Mouse (Mus musculus): ENCODE results near the gene Fpgt.

The Fpgt gene

GRCm38 (mm10) chr3:155093116-155093956, at the start of gene Fpgt, which contains the start of gene Lrriq3:
Gene Fpgt (minus strand): TSS chr3:155093403.
Gene Lrriq3 (plus strand): TSS chr3:155093434.
- DNase-seq, result peak; percentile 89

- no peak for DNase-seq
Measured at GRCm38 (mm10) chr3:155141047-155141446, 47.8 kb upstream of the Fpgt start.

- no peak for DNase-seq
Measured at GRCm38 (mm10) chr3:155137737-155138136, 44.5 kb upstream of the Fpgt start.

- DNase-seq, result no peak
Measured at GRCm38 (mm10) chr3:155105957-155106356, 12.8 kb upstream of the Fpgt start.

DNA sequence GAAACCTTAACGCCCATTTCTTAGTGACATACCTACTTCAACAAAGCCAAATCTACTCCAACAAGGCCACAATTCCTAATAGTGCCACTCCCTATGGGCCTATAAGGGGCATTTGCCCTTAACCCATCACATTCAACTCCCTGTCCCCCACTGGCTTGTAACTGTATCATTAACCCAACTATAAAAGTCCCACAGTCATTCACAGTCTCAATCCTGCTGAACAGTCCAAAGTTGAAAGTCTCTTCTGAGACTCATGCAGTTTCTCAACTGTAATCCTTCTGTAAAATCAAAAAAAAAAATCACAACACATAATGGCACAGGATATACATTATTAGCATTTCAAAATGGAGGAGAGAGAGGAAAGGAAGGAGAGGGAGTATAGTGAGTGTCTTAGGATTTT, 6.1 kb upstream of the Fpgt start:
- DNase-seq, result no peak

DNA sequence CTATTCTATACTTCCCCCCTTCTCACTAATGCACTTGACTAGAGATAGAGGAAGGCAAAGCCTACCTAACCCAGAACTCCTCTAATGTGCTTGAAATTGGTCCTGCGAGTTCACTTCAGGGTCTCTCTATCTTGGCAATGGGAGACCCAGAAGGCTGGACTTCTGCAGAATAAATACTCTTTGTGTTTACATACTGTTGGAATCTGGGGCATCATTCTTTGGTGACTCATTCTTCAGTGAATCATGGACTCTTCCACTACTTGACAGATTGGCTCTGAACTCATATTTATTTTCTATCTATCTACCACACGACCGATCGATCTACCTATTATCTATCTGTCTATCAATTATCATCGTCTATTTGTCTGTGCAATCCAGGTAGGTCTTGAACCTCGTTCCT, 1.1 kb downstream of the Fpgt start:
- DNase-seq, result no peak

DNA sequence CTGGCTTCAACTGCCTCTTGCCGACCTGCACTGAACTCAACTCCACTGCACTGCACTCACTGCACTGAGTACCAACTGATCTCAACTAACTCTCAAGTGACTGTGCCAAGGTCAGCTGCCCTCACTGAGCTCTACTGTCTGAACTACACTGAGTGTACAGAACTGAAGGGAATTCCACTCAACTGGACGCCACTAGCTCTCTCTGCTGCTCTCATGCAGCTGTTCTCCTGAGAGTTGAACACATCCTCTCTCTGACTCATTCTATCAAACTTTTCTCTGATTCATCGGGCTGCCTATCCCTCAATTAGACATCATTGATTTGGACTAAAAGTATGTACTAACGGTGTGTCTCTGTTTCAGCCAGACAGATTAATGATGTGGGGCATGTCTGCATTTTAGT, 15.3 kb downstream of the Fpgt start:
- no peak for DNase-seq

GRCm38 (mm10) chr3:155059449-155059822, 33.8 kb downstream of the Fpgt start:
- no peak for DNase-seq

DNA sequence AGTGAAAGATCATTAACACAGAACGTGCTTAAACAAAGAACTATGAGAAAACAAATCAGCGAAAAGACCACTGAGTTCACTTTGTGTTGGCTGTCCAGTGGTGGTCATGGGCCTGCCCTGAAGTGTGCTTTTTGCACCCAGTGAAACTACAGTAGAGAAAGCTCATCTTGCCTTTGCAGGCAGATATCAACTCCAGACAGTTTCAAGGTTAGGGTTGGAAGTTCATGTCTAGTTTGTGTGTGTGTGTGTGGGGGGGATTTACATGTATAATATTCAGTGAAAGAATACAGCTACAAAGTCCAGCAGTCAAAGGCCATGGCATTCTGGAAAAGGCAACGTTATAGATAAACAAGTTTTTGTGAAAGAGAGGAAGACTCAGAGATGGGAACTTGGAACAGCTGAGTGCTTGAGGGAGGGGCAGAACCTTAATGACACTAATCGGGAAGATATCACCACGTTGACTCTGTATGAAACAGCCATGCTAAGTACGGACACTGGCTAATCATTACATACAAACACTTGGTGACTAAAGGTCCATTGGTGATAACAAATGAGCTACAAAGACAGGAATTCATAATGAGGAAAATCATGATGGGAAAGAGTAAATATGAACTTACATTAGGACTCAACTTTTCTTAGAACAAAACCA, 34.3 kb downstream of the Fpgt start:
- DNase-seq, result no peak

GRCm38 (mm10) chr3:155057566-155057965, 35.6 kb downstream of the Fpgt start:
- no peak for DNase-seq

GRCm38 (mm10) chr3:155056606-155057005, 36.6 kb downstream of the Fpgt start:
- DNase-seq, result no peak

DNA sequence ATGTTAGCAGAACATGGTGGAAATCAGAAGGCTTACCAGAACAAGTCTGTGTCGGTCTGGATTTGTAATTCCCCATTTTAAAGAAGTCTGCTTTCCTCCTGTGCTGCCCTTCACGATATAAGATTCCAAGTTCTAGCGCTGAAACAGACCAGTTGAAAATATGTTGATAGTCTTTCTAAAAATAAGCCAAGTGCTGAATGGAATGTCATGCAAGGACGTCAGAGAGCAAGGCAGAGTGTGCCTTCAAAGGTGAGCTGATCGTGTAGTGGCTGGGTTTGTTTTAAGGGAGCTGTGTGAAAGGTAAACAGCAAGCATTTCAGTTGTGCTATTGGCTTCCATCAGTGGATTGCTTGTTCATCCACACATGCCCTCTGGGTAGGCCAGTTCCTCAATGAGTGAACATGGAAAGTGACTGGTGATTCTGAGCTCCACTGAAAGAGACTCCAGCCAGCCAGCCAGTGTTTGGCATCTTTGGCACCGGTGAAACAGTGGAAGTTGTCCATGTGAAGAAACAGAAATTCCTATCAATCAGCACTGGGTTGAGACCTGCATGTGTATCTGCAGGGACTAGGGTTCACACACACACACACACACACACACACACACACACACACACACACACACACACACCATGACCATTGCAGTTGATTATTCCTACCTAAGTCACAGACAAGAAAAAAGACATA, 37.8 kb downstream of the Fpgt start, which contains the start of gene Tnni3k:
Gene Tnni3k (minus strand): TSS at position 177 of the 686 bp plus-strand sequence.
- DNase-seq, result no peak

DNA sequence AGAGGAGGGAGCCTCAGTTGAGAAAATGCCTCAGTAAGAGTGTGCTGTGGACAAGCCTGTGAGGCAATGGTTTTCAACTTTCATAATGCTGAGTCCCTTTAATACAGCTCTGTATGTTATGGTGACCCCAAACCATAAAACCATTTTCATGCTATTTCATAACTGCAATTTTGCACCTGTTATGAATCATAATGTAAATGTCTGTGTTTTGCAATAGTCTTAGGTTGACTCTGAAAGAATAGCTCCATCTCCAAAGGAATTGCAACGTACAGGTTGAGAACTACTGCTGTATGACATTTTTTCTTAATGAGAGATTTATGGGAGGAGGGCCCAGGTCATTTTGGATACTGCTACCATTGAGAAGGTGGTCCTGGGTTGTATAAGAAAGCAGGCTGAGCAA, 40.0 kb downstream of the Fpgt start:
- no peak for DNase-seq

DNA sequence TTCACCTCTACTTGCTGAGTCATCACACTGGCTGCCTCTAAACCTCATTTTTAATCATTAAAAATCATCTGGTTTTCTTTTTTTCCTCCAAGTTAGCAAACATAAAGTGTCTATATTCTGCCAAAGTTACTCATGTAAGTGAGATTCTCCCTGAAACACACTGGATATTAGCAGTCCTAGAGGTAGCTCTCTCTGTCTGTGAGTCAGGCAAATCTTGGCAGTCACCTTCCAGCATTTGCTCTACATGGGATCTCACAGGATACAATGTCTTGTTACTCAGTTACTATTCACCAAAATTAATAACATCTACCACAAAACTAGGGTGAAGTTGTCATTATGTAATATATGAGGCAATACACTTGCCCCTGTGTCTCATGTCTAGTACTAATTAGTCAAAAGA, 41.2 kb downstream of the Fpgt start:
- DNase-seq, result no peak

GRCm38 (mm10) chr3:155039012-155039836, 54.0 kb downstream of the Fpgt start:
- no peak for DNase-seq
